Mouse (Mus musculus) stomach, embryonic 14.5 days (tissue): ENCODE results near the gene Adgrg2. TPM values are rescaled to one million over a fixed set of nuclear protein-coding genes. Genes with fewer than 3 reads are reported as not detected.

Source experiments
- ATAC-seq: fragments of 200-750 bp; cut with Nextera tagmentation; 2 replicates; pipeline ENCODE4 v1.8.0; 2017; ENCODE audit warnings: low read depth, moderate TSS enrichment; ENCODE audit not compliant: insufficient number of reproducible peaks, insufficient read depth, low FRiP score
- H3K27ac ChIP-seq: fragments of 300-500 bp; sonication (generic); 2 replicates; pipeline ENCODE4 v1.5.1; 2014; ENCODE audit warnings: mild to moderate bottlenecking, low read length, moderate library complexity, mixed read lengths
- H3K27me3 ChIP-seq: fragments of 300-500 bp; sonication (generic); 2 replicates; pipeline ENCODE4 v1.6.1; 2014; ENCODE audit warnings: low read length, control low read depth, mixed read lengths; ENCODE audit not compliant: control insufficient read depth, insufficient read depth
- H3K36me3 ChIP-seq: fragments of 300-500 bp; sonication (generic); 2 replicates; pipeline ENCODE4 v1.6.1; 2014; ENCODE audit warnings: mild to moderate bottlenecking, control low read depth, low read length, moderate library complexity, mixed read lengths; ENCODE audit not compliant: control insufficient read depth, insufficient read depth
- H3K4me1 ChIP-seq: fragments of 300-500 bp; sonication (generic); 2 replicates; pipeline ENCODE4 v1.6.1; 2014; ENCODE audit warnings: low read length, control low read depth, mixed read lengths; ENCODE audit not compliant: control insufficient read depth, insufficient read depth
- H3K4me2 ChIP-seq: fragments of 300-500 bp; sonication (generic); replicated peaks from 2 replicates; pipeline ENCODE4 v1.6.1; 2014; ENCODE audit warnings: low read depth, low read length, control low read depth
- H3K4me3 ChIP-seq: fragments of 300-500 bp; sonication (generic); 2 replicates; pipeline ENCODE4 v1.5.1; 2014; ENCODE audit warnings: low read depth, low read length, control low read depth
- H3K9ac ChIP-seq: fragments of 300-500 bp; sonication (generic); replicated peaks from 2 replicates; pipeline ENCODE4 v1.6.1; 2014; ENCODE audit warnings: low read depth, mild to moderate bottlenecking, control low read depth, low read length, moderate library complexity, mixed read lengths
- H3K9me3 ChIP-seq: fragments of 300-500 bp; sonication (generic); 2 replicates; pipeline ENCODE4 v1.6.1; 2016; ENCODE audit warnings: low read depth, low read length, control low read depth; ENCODE audit not compliant: control insufficient read depth
- WGBS: fragments of 180-500 bp; shearing (Covaris S2); extraction: QIAGEN DNeasy Blood & Tissue Kit; methylation state at CpG from one replicate; pipeline ENCODE4 v1.1.7; 2014; 5-methylcytosine and 5-hydroxymethylcytosine counted together
- polyA plus RNA-seq: library from polyadenylated mRNA; unstranded; fragments of >200 nt; fragmentation: Nextera tagmentation; extraction: Ambion mirVana; gene quantifications from 2 replicates; pipeline ENCODE4 v1.2.1, GENCODE M21; 2014

Adgrg2 gene
- polyA plus RNA-seq, 1 experiment from 2014 or later, result 2.9 TPM

GRCm38 (mm10) chrX:160510197-160510596 is 119.7 kb downstream of the Adgrg2 start:
- no peak for ATAC-seq
- WGBS, result 72% methylated on average over 2 of the region's 2 CpGs

GRCm38 (mm10) chrX:160516027-160516426 is 125.5 kb downstream of the Adgrg2 start:
- H3K27ac ChIP-seq, result no peak overlapping the region
- H3K4me1 ChIP-seq, result no peaks in the 10 kb centered on the region
- ATAC-seq, result no peak
- no peak overlapping the region for H3K4me2 ChIP-seq
- no peaks in the 10 kb centered on the region for H3K27me3 ChIP-seq
- no peaks in the 10 kb centered on the region for H3K9me3 ChIP-seq
- H3K4me3 ChIP-seq, result no peak overlapping the region
- no peaks in the 10 kb centered on the region for H3K36me3 ChIP-seq
- no peak overlapping the region for H3K9ac ChIP-seq

More at GRCm38 (mm10) chrX:160510197-160510596, 119.7 kb downstream of the Adgrg2 start:
- Histone ChIP-seq H3K4me2 (no peak overlapping the region), H3K4me3 (no peak overlapping the region), H3K9me3 (no peaks in the 10 kb centered on the region), H3K4me1 (no peaks in the 10 kb centered on the region), H3K9ac (no peak overlapping the region), H3K27me3 (no peaks in the 10 kb centered on the region), H3K27ac (no peak overlapping the region), H3K36me3 (no peaks in the 10 kb centered on the region)

- H3K27ac ChIP-seq, result no peak overlapping the region
- no peaks in the 10 kb centered on the region for H3K27me3 ChIP-seq
- no peaks in the 10 kb centered on the region for H3K9me3 ChIP-seq
- H3K4me3 ChIP-seq, result no peak overlapping the region
- ATAC-seq, result no peak
- H3K9ac ChIP-seq, result no peak overlapping the region
- no peaks in the 10 kb centered on the region for H3K36me3 ChIP-seq
- no peak overlapping the region for H3K4me2 ChIP-seq
- WGBS, result 62% methylated on average over 2 of the region's 2 CpGs
- H3K4me1 ChIP-seq, result no peaks in the 10 kb centered on the region
Observed at GRCm38 (mm10) chrX:160542772-160543171, 152.3 kb downstream of the Adgrg2 start.

Other genes with a start within 250 kb of the Adgrg2 start
- gene Phka2, start 111.5 kb downstream of the Adgrg2 start, polyA plus RNA-seq, result 19.2 and 21.3 TPM in 2 replicates